Mouse (Mus musculus) heart, postnatal 0 days (tissue): ENCODE data around the gene Fbh1.
A peak's percentile ranks its signal among the peaks of the same experiment; 100 is the strongest.

Experiments
- CTCF ChIP-seq: IDR thresholded peaks from 2 replicates; pipeline ENCODE4 v1.5.1; 2016; ENCODE audit warnings: antibody characterized with exemption, control low read depth, low read depth
- EP300 ChIP-seq: IDR thresholded peaks from 2 replicates; pipeline ENCODE4 v1.6.1; 2016; ENCODE audit warnings: antibody characterized with exemption, low read depth

DNA sequence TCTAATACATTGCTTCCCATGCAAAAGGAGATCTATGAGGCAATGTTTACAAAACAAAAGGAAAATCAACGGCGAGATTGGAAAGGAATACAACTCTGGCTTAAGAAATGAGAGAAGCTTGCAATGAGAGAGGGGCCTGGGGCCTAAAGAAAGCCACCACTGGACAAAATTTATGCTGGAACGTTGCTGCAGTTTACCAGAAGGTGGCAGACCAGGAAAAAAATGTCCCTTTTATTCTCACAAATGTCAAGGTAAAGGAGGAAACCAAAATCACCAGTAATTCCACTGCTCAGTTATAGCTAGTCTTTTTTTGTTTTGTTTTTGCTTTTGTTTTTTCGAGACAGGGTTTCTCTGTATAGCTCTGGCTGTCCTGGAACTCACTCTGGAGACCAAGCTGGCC, 17.3 kb upstream of the Fbh1 start:
- peak; percentile 19; the same call in 1 of the 2 replicates for TF ChIP-seq CTCF
- TF ChIP-seq EP300: no peak
